Mouse (Mus musculus) urinary bladder, postnatal 14 days (tissue): ENCODE results near the gene Vat1.
"Not testable (repeated sequence)": the region's sequence is repeated elsewhere in the genome, so short reads cannot be mapped to it uniquely, and the experiment has no call there.

Source experiments
- DNase-seq: peaks from one replicate; pipeline ENCODE4 v3.0.0; 2021; ENCODE audit warnings: low spot score

The Vat1 gene

GRCm38 (mm10) chr11:101442127-101442693 is 23.8 kb downstream of the Vat1 start, which contains the start of gene Rpl27:
Gene Rpl27 (plus strand): TSS chr11:101442298.
- DNase-seq = peak; percentile 97

- not testable (repeated sequence) for DNase-seq
These were observed 24.4 kb downstream of the Vat1 start for GRCm38 (mm10) chr11:101441450-101442126.

GRCm38 (mm10) chr11:101438006-101438405 is 28.0 kb downstream of the Vat1 start:
- DNase-seq = not testable (repeated sequence)

- DNase-seq = no peak
These were observed 29.1 kb downstream of the Vat1 start for GRCm38 (mm10) chr11:101436916-101437315.

GRCm38 (mm10) chr11:101435831-101436230 is 30.2 kb downstream of the Vat1 start:
- DNase-seq = no peak

- DNase-seq = no peak
These were observed 32.6 kb downstream of the Vat1 start for GRCm38 (mm10) chr11:101433396-101433795.

- no peak for DNase-seq
These were observed 34.7 kb downstream of the Vat1 start for GRCm38 (mm10) chr11:101431327-101431726.

GRCm38 (mm10) chr11:101426165-101426564 is 39.9 kb downstream of the Vat1 start:
- DNase-seq = no peak

GRCm38 (mm10) chr11:101424925-101425813 is 40.9 kb downstream of the Vat1 start, which contains the start of the genes Rundc1 and Ptges3l:
Gene Rundc1 (plus strand): TSS chr11:101425085.
Gene Ptges3l (minus strand): TSS chr11:101425333.
- DNase-seq = peak; percentile 100

- DNase-seq = peak; percentile 41
These were observed 41.8 kb downstream of the Vat1 start, which contains the start of gene Gm27029 for GRCm38 (mm10) chr11:101424105-101424851. Gene Gm27029 (minus strand): TSS chr11:101424796.

GRCm38 (mm10) chr11:101420148-101420547 is 45.9 kb downstream of the Vat1 start:
- DNase-seq = no peak

- no peak for DNase-seq
These were observed 46.4 kb downstream of the Vat1 start for GRCm38 (mm10) chr11:101419610-101420009.

GRCm38 (mm10) chr11:101418991-101419390 is 47.0 kb downstream of the Vat1 start:
- no peak for DNase-seq

- peak; percentile 88 for DNase-seq
These were observed 48.8 kb downstream of the Vat1 start, which contains the start of gene Aarsd1 for GRCm38 (mm10) chr11:101417101-101417855. Gene Aarsd1 (minus strand): TSS chr11:101417615.

GRCm38 (mm10) chr11:101416433-101417100 is 49.5 kb downstream of the Vat1 start:
- DNase-seq = no peak

GRCm38 (mm10) chr11:101415306-101415705 is 50.7 kb downstream of the Vat1 start:
- DNase-seq = no peak
